Mouse (Mus musculus) embryonic facial prominence, embryonic 11.5 days (tissue): ENCODE measurements around the gene Crebbp. TPM values are rescaled to one million over a fixed set of nuclear protein-coding genes. Genes with fewer than 3 reads are reported as not detected.

Experiments used
- ATAC-seq: fragments of 200-750 bp; cut with Nextera tagmentation; replicated peaks from 2 replicates; pipeline ENCODE4 v1.8.0; 2017; ENCODE audit warnings: low read depth; ENCODE audit not compliant: insufficient number of reproducible peaks, low FRiP score, low TSS enrichment
- DNase-seq: peaks from one replicate; pipeline ENCODE4 v3.0.0-alpha.2; 2015; ENCODE audit warnings: low spot score
- H3K27ac ChIP-seq: fragments of 300-500 bp; sonication (generic); replicated peaks from 2 replicates; pipeline ENCODE4 v1.5.1; 2014; ENCODE audit warnings: mild to moderate bottlenecking, low read depth, low read length, control low read depth
- H3K27me3 ChIP-seq: fragments of 300-500 bp; sonication (generic); 2 replicates; pipeline ENCODE4 v1.6.1; 2014; ENCODE audit warnings: mild to moderate bottlenecking, low read length, moderate library complexity, mixed read lengths; ENCODE audit not compliant: control insufficient read depth, insufficient read depth
- H3K36me3 ChIP-seq: fragments of 300-500 bp; sonication (generic); replicated peaks from 2 replicates; pipeline ENCODE4 v1.6.1; 2014; ENCODE audit warnings: low read depth, mild to moderate bottlenecking, low read length, moderate library complexity, mixed read lengths; ENCODE audit not compliant: control insufficient read depth, insufficient read depth
- H3K4me1 ChIP-seq: fragments of 300-500 bp; sonication (generic); 2 replicates; pipeline ENCODE4 v1.6.1; 2014; ENCODE audit warnings: low read length, mixed read lengths; ENCODE audit not compliant: control insufficient read depth, insufficient read depth
- H3K4me2 ChIP-seq: fragments of 300-500 bp; sonication (generic); 2 replicates; pipeline ENCODE4 v1.6.1; 2014; ENCODE audit warnings: low read depth, mild to moderate bottlenecking, control low read depth, low read length, moderate library complexity
- H3K4me3 ChIP-seq: fragments of 300-500 bp; sonication (generic); 2 replicates; pipeline ENCODE4 v1.5.1; 2014; ENCODE audit warnings: low read depth, low read length, control low read depth
- H3K9ac ChIP-seq: fragments of 300-500 bp; sonication (generic); replicated peaks from 2 replicates; pipeline ENCODE4 v1.6.1; 2014; ENCODE audit warnings: mild to moderate bottlenecking, control low read depth, low read length
- H3K9me3 ChIP-seq: fragments of 300-500 bp; sonication (generic); replicated peaks from 2 replicates; pipeline ENCODE4 v1.6.1; 2016; ENCODE audit warnings: mild to moderate bottlenecking, low read length, inconsistent platforms, mixed read lengths; ENCODE audit not compliant: control insufficient read depth
- WGBS: fragments of 180-500 bp; shearing (Covaris S2); extraction: QIAGEN DNeasy Blood & Tissue Kit; methylation state at CpG from one replicate; pipeline ENCODE4 v1.1.7; 2014; 5-methylcytosine and 5-hydroxymethylcytosine counted together
- polyA plus RNA-seq: library from polyadenylated mRNA; unstranded; fragments of >200 nt; fragmentation: Nextera tagmentation; extraction: Ambion mirVana; gene quantifications from 2 replicates; pipeline ENCODE4 v1.2.1, GENCODE M21; 2014

The Crebbp gene
- polyA plus RNA-seq, 1 experiment from 2014 or later = 32.1 TPM

DNA sequence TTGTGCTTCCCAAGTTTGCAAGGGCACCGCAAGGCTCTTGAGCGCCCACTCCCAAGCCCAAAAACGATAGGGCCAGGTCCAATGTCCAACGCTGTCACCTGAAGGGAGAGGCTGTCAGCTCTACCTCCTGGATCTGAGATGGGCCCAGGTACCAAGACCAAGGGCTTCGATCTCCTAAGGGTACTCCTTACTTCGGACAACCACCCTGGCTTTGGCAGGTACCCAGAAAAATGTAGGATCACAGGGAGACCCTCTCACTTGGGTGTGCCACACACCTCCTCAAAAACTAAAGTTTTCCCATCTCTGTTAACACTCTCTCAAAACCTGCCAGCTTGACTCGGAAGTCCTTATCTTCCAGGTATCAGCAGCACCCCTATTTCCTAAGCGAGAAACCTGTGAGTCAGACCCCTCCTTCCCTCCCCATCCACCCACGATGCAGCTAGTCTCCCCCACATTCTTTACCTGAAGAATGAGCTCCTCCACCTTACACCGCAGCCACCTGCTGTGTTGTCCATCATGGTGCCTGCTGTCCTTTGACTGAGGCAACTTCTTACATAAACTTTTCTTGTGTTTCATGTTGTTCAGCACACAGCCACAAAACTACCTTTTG lies 939 bp upstream of the Crebbp start:
- H3K27ac ChIP-seq = no peak overlapping the region
- peaks cover 2% of the 10 kb centered on the region; the same call in 1 of the 2 replicates for H3K27me3 ChIP-seq
- DNase-seq = no peak
- no peaks in the 10 kb centered on the region for H3K4me1 ChIP-seq
- H3K4me2 ChIP-seq = peak overlapping the region; percentile 89
- H3K9ac ChIP-seq = peak overlapping the region; percentile 97
- no peak for ATAC-seq
- peak overlapping the region; percentile 86 for H3K4me3 ChIP-seq
- H3K9me3 ChIP-seq = no peaks in the 10 kb centered on the region
- WGBS = 36% methylated on average over 10 of the region's 10 CpGs
- H3K36me3 ChIP-seq = no peaks in the 10 kb centered on the region

DNA sequence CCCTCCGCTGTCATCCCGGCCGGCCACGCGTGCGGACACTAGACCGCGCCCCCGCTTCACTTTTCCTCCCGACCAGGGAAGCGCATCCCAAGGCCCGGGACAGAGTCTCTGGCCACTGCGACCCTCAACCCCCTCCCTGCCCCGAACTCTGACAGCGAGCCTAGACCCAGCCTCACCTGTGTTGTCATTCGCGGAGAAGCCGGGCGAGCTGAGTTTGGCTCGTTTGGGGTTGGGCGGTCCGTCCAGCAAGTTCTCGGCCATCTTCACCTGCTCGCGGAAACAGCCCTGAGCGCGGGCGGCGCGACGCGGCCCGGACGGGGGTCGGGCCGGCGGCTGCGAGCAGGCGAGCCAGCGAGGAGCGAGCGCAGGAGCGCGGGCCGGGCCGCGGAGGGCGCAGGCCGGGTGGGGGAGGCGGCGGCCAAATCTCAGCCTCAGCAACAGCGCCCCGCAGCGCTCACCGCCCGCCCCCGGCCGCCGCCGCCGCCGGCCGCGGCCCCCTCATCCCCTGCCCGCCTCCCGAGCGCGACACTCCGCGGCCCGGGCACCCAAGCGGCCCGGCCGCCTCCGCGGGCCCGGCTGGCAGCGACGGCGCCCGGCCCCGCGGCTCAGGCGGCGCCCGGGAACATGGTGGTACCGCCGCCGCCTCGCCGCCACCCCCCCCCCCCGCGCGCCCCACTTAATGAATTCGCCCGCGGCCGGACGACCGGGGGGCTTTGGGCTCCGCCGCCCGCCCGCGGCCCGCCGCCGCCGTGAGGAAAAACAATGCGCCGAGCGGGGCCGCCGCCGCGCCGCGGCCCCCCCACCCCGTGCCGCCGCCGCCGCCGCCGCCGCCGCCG lies 616 bp downstream of the Crebbp start:
- peak; percentile 72 for ATAC-seq

DNA sequence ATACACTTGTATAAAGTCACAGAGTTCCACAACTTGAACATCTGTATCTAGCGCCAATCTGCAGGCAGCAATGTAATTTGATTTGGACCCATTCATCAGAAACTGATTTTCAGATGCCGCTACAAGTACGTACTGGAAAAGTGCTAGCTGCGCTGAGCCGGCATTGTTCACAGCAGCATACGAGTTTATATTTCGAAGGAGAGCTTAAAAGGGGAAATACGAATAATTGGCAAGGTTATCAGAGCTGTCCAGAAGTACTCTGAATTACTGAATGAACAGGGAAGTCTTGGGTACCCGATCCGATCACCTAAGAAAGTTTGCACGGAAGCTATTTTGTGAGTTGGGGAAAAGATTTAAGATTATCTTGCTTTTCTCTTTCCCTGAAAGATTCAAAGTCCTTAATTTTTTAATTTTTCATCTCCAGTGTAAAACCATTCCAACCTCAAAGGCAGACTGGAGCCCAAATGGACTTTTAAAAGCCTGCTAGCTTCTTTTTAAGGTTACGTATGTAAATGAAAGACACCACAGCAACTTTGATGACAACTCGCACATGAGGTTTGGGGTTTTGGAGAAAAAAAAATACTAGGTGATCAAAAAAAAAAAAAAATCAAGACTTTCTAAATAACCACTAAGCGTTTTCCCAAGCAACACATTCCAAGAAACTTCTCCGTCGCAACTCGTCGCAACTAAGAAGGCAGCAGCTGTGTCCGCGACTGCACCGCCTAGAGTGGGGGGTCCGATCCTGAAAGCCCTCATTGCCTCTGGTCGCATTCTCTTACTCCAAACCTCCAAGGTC lies 1.4 kb downstream of the Crebbp start:
- 14% methylated on average over 23 of the region's 23 CpGs for WGBS
- ATAC-seq (no peak), DNase-seq (peak; percentile 12)
- Histone ChIP-seq H3K27ac (no peak overlapping the region), H3K4me2 (peak overlapping the region; percentile 62), H3K4me1 (no peaks in the 10 kb centered on the region), H3K4me3 (peak overlapping the region; percentile 86), H3K27me3 (peaks cover 2% of the 10 kb centered on the region; the same call in 1 of the 2 replicates), H3K9me3 (no peaks in the 10 kb centered on the region), H3K36me3 (no peaks in the 10 kb centered on the region), H3K9ac (peak overlapping the region; percentile 97)

More for the DNA sequence above, 616 bp downstream of the Crebbp start:
- WGBS = under 1% methylated on average over 77 of the region's 128 CpGs
- Histone ChIP-seq H3K27ac (peak overlapping the region; percentile 96), H3K27me3 (peaks cover 2% of the 10 kb centered on the region; the same call in 1 of the 2 replicates), H3K4me3 (peak overlapping the region; percentile 86), H3K4me2 (peak overlapping the region; percentile 62), H3K4me1 (no peaks in the 10 kb centered on the region), H3K9ac (peak overlapping the region; percentile 97), H3K9me3 (no peaks in the 10 kb centered on the region), H3K36me3 (no peaks in the 10 kb centered on the region)
- peak; percentile 69 for DNase-seq

DNA sequence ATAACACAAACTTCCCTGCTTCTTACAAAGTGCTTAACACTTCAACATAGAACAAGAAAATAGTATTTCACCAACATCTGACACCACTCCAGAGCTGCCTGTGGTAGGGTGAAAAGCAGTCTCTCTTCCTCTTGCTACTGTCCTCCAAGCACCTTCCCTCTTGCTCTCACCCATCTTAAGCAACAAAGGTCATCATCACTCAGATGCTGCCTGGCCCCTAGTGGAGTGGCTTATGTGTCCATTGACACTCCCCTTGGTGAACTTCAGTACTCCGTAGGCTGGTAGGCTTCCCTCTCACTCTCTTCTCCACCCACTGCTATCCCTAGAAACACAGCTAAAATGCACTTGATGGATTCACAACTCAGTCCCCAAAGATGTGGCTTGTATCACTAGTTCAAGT lies 3.5 kb downstream of the Crebbp start:
- Histone ChIP-seq H3K4me2 (no peak overlapping the region), H3K9ac (no peak overlapping the region), H3K36me3 (no peaks in the 10 kb centered on the region), H3K27me3 (peaks cover 2% of the 10 kb centered on the region; the same call in 1 of the 2 replicates), H3K4me1 (no peaks in the 10 kb centered on the region), H3K9me3 (no peaks in the 10 kb centered on the region), H3K4me3 (no peak overlapping the region), H3K27ac (no peak overlapping the region)
- WGBS = 85% methylated on average over 1 of the region's 1 CpGs
- DNase-seq (no peak), ATAC-seq (no peak)

DNA sequence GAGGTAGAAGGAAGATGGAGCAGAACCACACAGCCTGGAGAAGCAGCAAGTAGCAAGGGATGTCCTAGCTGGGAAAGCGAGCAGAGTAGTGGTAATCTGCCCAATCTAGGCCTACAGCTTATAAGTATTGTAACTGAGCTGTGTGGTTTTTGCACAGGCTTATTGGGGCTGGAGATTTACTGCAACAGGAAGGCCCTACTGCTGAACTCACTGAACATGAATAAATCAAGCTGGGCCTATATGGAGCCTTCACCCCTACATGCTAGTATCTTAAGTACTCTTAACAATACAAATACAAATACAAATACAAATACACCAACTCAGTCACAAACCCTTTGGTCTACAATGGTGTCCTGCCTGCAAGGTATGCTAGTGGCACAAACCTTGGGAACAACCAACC lies 10.2 kb downstream of the Crebbp start:
- no peak for ATAC-seq
- WGBS = 95% methylated on average over 1 of the region's 1 CpGs
- no peak overlapping the region for H3K27ac ChIP-seq
- no peak overlapping the region for H3K4me3 ChIP-seq
- H3K4me1 ChIP-seq = no peaks in the 10 kb centered on the region
- no peaks in the 10 kb centered on the region for H3K36me3 ChIP-seq
- no peaks in the 10 kb centered on the region for H3K27me3 ChIP-seq
- H3K4me2 ChIP-seq = no peak overlapping the region
- no peak overlapping the region for H3K9ac ChIP-seq
- no peak for DNase-seq
- H3K9me3 ChIP-seq = no peaks in the 10 kb centered on the region

DNA sequence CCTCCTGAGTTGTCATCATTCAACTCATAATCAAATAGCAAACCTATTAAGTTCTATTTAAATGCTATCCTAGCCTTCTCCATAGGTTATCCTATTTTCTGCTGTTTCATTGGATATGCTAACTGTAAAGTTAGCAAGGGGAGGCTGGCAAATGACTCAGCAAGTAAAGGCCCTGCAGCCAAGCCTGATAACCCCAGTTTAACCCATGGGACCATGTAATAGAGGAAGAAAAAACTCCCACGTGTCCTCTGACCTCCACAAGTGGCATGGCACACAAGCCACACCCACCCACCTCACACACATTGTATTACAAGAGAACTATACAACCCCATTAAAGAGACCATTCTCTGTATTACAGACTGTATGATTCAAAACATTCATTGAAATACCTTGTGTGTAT lies 13.8 kb downstream of the Crebbp start:
- Histone ChIP-seq H3K4me3 (no peak overlapping the region), H3K9me3 (no peaks in the 10 kb centered on the region), H3K27me3 (no peaks in the 10 kb centered on the region), H3K36me3 (no peaks in the 10 kb centered on the region), H3K27ac (no peak overlapping the region), H3K4me2 (no peak overlapping the region), H3K4me1 (no peaks in the 10 kb centered on the region), H3K9ac (no peak overlapping the region)
- WGBS = 47% methylated on average over 1 of the region's 1 CpGs
- DNase-seq (no peak), ATAC-seq (no peak)

DNA sequence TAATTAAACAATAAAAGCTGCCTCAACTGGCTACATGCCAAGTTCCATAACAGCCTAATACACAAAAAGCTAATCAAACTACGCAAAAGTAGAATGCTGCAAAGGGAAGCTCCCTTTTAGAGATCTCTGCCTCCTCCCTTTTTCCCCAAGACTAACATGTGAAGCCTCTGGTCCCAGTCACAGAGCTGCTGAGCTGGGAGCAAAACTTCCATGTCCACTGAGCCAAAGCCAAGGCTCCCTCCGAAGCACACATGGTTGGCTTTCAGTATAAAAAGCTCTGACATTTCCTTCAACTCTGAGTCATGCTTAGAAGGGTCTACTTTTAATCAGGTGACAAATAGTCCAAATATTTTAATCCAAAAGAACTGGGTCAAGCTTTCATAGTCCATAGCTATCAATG lies 14.2 kb downstream of the Crebbp start:
- Histone ChIP-seq H3K4me3 (no peak overlapping the region), H3K27ac (no peak overlapping the region), H3K9me3 (no peaks in the 10 kb centered on the region), H3K9ac (no peak overlapping the region), H3K4me2 (no peak overlapping the region), H3K4me1 (no peaks in the 10 kb centered on the region), H3K27me3 (no peaks in the 10 kb centered on the region), H3K36me3 (no peaks in the 10 kb centered on the region)
- 82% methylated on average over 2 of the region's 2 CpGs for WGBS
- ATAC-seq (no peak), DNase-seq (no peak)
